Mouse (Mus musculus) stomach, embryonic 14.5 days (tissue): ENCODE data around the gene Kcnd3. TPM values are rescaled to one million over a fixed set of nuclear protein-coding genes. Genes with fewer than 3 reads are reported as not detected.

Source experiments
- ATAC-seq: fragments of 200-750 bp; cut with Nextera tagmentation; 2 replicates; pipeline ENCODE4 v1.8.0; 2017; ENCODE audit warnings: low read depth, moderate TSS enrichment; ENCODE audit not compliant: insufficient number of reproducible peaks, insufficient read depth, low FRiP score
- H3K27ac ChIP-seq: fragments of 300-500 bp; sonication (generic); 2 replicates; pipeline ENCODE4 v1.5.1; 2014; ENCODE audit warnings: mild to moderate bottlenecking, low read length, moderate library complexity, mixed read lengths
- H3K27me3 ChIP-seq: fragments of 300-500 bp; sonication (generic); 2 replicates; pipeline ENCODE4 v1.6.1; 2014; ENCODE audit warnings: low read length, control low read depth, mixed read lengths; ENCODE audit not compliant: control insufficient read depth, insufficient read depth
- H3K36me3 ChIP-seq: fragments of 300-500 bp; sonication (generic); 2 replicates; pipeline ENCODE4 v1.6.1; 2014; ENCODE audit warnings: mild to moderate bottlenecking, control low read depth, low read length, moderate library complexity, mixed read lengths; ENCODE audit not compliant: control insufficient read depth, insufficient read depth
- H3K4me1 ChIP-seq: fragments of 300-500 bp; sonication (generic); 2 replicates; pipeline ENCODE4 v1.6.1; 2014; ENCODE audit warnings: low read length, control low read depth, mixed read lengths; ENCODE audit not compliant: control insufficient read depth, insufficient read depth
- H3K4me2 ChIP-seq: fragments of 300-500 bp; sonication (generic); replicated peaks from 2 replicates; pipeline ENCODE4 v1.6.1; 2014; ENCODE audit warnings: low read depth, low read length, control low read depth
- H3K4me3 ChIP-seq: fragments of 300-500 bp; sonication (generic); 2 replicates; pipeline ENCODE4 v1.5.1; 2014; ENCODE audit warnings: low read depth, low read length, control low read depth
- H3K9ac ChIP-seq: fragments of 300-500 bp; sonication (generic); replicated peaks from 2 replicates; pipeline ENCODE4 v1.6.1; 2014; ENCODE audit warnings: low read depth, mild to moderate bottlenecking, control low read depth, low read length, moderate library complexity, mixed read lengths
- H3K9me3 ChIP-seq: fragments of 300-500 bp; sonication (generic); 2 replicates; pipeline ENCODE4 v1.6.1; 2016; ENCODE audit warnings: low read depth, low read length, control low read depth; ENCODE audit not compliant: control insufficient read depth
- WGBS: fragments of 180-500 bp; shearing (Covaris S2); extraction: QIAGEN DNeasy Blood & Tissue Kit; methylation state at CpG from one replicate; pipeline ENCODE4 v1.1.7; 2014; 5-methylcytosine and 5-hydroxymethylcytosine counted together
- polyA plus RNA-seq: library from polyadenylated mRNA; unstranded; fragments of >200 nt; fragmentation: Nextera tagmentation; extraction: Ambion mirVana; gene quantifications from 2 replicates; pipeline ENCODE4 v1.2.1, GENCODE M21; 2014

Kcnd3 gene
- polyA plus RNA-seq, 1 experiment from 2014 or later = 14.4 TPM

DNA sequence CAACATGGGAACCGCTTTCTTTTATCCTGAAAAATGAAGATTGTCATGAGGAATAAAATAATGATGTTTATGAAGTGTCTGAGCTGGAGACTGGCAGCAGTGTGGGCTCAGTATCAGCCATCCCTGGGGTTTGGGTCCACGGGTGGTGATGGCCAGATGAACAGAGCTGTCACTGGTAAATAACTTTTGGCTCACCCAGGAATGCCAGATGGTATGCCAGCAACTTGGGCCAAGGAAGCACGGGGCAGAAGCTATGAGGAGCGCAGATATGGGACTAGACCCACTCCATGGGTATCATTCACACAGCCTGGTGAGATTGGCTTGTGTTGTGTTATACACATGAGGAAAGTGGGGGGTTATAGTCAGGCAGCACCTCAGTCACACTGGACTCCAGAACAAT lies 26.7 kb downstream of the Kcnd3 start:
- no peak for ATAC-seq
- no peaks in the 10 kb centered on the region for H3K36me3 ChIP-seq
- H3K9ac ChIP-seq = no peak overlapping the region
- H3K27ac ChIP-seq = no peak overlapping the region
- no peak overlapping the region for H3K4me3 ChIP-seq
- WGBS = 83% methylated on average over 4 of the region's 4 CpGs
- peaks cover 3% of the 10 kb centered on the region; the same call in 1 of the 2 replicates for H3K4me1 ChIP-seq
- H3K27me3 ChIP-seq = no peaks in the 10 kb centered on the region
- no peaks in the 10 kb centered on the region for H3K9me3 ChIP-seq
- H3K4me2 ChIP-seq = no peak overlapping the region

DNA sequence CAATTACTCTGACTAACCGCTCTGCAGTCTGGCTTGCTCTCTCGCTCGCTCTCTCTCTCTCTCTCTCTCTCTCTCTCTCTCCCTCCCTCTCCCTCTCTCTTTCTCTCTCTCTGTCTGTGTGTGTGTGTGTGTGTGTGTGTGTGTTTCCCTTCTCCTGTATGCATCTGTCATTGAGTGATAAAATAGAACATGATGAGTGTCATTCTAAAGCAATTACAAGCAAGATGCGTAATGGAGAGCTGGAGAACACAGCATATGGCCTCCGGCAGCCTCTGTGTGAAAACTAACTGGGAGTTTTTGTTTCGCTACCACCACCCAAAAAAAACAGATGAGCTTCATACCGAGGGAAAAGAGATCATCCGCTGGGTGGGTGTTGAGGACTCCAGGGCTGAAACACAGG lies 29.3 kb downstream of the Kcnd3 start:
- Histone ChIP-seq H3K4me1 (peaks cover 3% of the 10 kb centered on the region; the same call in 1 of the 2 replicates), H3K9me3 (no peaks in the 10 kb centered on the region), H3K27ac (no peak overlapping the region), H3K4me3 (no peak overlapping the region), H3K4me2 (no peak overlapping the region), H3K36me3 (no peaks in the 10 kb centered on the region), H3K9ac (no peak overlapping the region), H3K27me3 (no peaks in the 10 kb centered on the region)
- no peak for ATAC-seq
- 63% methylated on average over 8 of the region's 8 CpGs for WGBS

DNA sequence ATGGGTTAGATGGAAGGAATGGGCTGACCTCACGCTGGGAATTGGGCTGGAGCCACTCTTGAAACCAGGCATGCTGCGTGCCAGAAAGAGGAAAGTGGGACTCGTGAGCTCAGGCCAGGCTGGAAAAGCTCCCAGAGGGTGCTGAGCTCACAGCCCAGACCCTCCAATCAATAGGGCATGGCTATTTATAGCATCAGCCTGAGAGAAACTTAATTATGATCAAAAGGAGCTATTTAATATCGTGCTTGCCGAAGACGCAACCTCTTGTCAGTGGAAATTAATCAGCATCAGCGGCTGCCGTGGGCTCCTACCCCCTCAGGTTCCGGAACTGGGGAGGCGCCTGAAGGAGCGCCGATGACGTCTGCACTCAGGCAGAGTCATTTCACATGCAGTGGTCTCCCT lies 31.5 kb downstream of the Kcnd3 start:
- no peak overlapping the region for H3K4me3 ChIP-seq
- H3K9me3 ChIP-seq = no peaks in the 10 kb centered on the region
- no peak overlapping the region for H3K27ac ChIP-seq
- ATAC-seq = no peak
- WGBS = 66% methylated on average over 13 of the region's 13 CpGs
- H3K4me1 ChIP-seq = peaks cover 3% of the 10 kb centered on the region; the same call in 1 of the 2 replicates
- no peak overlapping the region for H3K9ac ChIP-seq
- no peaks in the 10 kb centered on the region for H3K27me3 ChIP-seq
- H3K4me2 ChIP-seq = no peak overlapping the region
- no peaks in the 10 kb centered on the region for H3K36me3 ChIP-seq

DNA sequence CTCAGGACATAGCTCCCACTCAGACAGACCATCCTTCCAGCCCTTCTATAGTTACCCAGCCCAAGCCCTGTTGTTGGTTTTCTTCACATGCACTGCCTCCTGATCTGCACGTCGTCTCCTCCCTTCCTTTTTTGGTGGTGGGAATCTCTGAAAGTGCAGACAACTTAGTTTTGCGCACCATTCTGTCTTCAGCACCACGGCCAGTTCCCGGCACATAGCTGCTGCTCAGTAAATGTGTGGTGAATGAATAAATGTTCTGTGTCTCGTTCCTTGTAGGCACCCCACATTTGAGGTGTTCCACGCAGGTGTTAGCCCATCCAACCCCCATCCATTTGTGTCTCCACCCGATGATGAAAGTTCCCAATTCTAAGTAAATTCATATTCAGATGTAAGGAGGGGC lies 35.0 kb downstream of the Kcnd3 start:
- Histone ChIP-seq H3K9ac (no peak overlapping the region), H3K9me3 (no peaks in the 10 kb centered on the region), H3K27ac (no peak overlapping the region), H3K4me2 (no peak overlapping the region), H3K4me3 (no peak overlapping the region), H3K36me3 (no peaks in the 10 kb centered on the region), H3K27me3 (no peaks in the 10 kb centered on the region), H3K4me1 (peaks cover 4% of the 10 kb centered on the region; the same call in 1 of the 2 replicates)
- ATAC-seq = no peak
- WGBS = 36% methylated on average over 8 of the region's 8 CpGs

DNA sequence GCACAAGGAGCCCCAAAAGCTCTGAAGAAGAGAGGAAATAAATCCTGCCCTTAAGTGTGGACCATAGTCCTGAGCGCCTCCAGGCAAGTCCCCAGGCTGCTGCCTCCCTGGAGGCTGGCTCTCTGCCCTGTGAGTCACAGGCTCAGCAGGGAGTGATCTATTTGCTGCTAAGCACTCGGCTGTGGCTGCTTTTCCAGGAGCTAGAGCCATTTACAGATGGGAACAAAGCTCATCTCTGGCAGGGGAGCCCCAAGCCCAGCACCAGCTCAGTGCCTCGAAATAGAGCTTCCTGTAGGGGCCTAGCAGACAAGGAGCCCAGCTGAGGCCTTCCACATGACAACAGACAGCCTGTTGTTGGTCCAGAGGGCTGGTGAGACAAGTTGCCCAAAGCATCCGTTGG lies 37.5 kb downstream of the Kcnd3 start:
- Histone ChIP-seq H3K4me1 (peaks cover 4% of the 10 kb centered on the region; the same call in 1 of the 2 replicates), H3K4me3 (no peak overlapping the region), H3K27ac (no peak overlapping the region; the same call in 1 of the 2 replicates), H3K9ac (no peak overlapping the region), H3K27me3 (no peaks in the 10 kb centered on the region), H3K36me3 (no peaks in the 10 kb centered on the region), H3K4me2 (no peak overlapping the region), H3K9me3 (no peaks in the 10 kb centered on the region)
- WGBS = 23% methylated on average over 4 of the region's 4 CpGs
- ATAC-seq = no peak

DNA sequence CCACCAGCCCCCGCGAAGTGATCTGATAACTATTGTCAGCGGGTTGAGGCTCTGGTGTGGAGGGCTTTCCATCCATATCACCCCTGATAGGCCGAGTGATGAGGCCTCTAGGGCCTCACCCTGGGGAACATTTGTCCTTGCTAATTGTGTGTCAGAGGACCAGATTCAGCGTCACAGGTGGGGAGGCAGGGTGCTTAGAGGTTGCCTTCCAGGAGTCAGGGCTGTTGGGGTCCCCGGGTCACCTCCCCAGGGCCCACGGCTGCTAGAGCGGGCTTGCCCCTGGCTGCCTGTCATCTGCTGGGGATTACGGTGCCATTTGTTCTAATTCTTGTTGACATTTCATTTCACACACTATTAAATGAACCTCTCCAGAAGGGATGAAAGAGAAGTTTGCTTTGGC lies 42.8 kb downstream of the Kcnd3 start:
- H3K9ac ChIP-seq = no peak overlapping the region

DNA sequence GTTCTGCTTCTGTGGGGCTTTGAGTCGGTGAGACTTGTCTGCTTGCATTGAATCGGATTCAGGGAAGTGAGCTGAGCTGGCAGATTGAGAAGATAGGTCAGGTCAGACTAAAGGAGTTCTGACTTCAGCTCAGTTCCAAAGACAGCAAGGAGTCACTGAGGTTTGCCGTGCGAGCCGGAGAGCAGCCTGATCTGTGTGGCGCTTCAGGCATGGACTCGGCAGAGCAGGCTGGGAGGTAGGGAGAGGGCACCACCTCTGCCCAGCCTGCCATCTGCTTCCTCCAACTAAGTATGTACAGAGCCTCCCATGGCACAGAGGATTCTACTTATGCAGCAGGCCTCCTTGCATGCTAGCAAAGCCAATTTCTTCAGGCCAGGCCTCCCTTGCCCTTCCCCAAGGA lies 44.1 kb downstream of the Kcnd3 start:
- no peaks in the 10 kb centered on the region for H3K9me3 ChIP-seq
- no peak overlapping the region for H3K4me2 ChIP-seq
- no peaks in the 10 kb centered on the region for H3K27me3 ChIP-seq
- no peak for ATAC-seq
- no peaks in the 10 kb centered on the region for H3K4me1 ChIP-seq
- WGBS = 80% methylated on average over 7 of the region's 7 CpGs
- no peak overlapping the region for H3K9ac ChIP-seq
- H3K4me3 ChIP-seq = no peak overlapping the region
- no peak overlapping the region for H3K27ac ChIP-seq
- H3K36me3 ChIP-seq = no peaks in the 10 kb centered on the region

More for the DNA sequence above, 42.8 kb downstream of the Kcnd3 start:
- WGBS = 37% methylated on average over 9 of the region's 9 CpGs
- Histone ChIP-seq H3K27ac (no peak overlapping the region), H3K36me3 (no peaks in the 10 kb centered on the region), H3K4me3 (no peak overlapping the region), H3K4me1 (0 out of 2 replicates have a peak, but pooled peaks cover under 1% of the 10 kb centered on the region), H3K4me2 (no peak overlapping the region), H3K9me3 (no peaks in the 10 kb centered on the region), H3K27me3 (no peaks in the 10 kb centered on the region)
- no peak for ATAC-seq

DNA sequence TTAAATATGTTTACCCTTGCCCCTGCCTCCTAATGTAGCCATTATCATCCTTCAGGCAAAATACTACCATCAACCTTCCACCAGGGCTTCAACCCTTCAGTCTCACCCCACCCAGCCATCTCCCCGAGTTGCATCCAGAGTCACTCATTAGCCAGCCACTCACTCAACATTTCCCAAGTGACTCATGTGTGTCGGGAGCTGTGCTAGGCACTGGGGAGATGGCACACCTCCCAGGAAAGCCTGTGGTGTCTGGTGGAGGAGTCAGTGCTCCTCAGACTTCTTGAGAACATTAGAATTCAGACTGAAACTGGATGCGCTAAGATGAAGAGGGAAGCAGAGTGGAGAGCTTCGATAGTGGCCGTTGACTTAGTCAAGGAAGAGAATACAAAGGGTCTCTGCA lies 44.8 kb downstream of the Kcnd3 start:
- Histone ChIP-seq H3K27me3 (no peaks in the 10 kb centered on the region), H3K4me2 (no peak overlapping the region), H3K9ac (no peak overlapping the region), H3K9me3 (no peaks in the 10 kb centered on the region), H3K4me1 (no peaks in the 10 kb centered on the region), H3K4me3 (no peak overlapping the region), H3K27ac (no peak overlapping the region), H3K36me3 (no peaks in the 10 kb centered on the region)
- ATAC-seq = no peak
- WGBS = 88% methylated on average over 5 of the region's 5 CpGs

DNA sequence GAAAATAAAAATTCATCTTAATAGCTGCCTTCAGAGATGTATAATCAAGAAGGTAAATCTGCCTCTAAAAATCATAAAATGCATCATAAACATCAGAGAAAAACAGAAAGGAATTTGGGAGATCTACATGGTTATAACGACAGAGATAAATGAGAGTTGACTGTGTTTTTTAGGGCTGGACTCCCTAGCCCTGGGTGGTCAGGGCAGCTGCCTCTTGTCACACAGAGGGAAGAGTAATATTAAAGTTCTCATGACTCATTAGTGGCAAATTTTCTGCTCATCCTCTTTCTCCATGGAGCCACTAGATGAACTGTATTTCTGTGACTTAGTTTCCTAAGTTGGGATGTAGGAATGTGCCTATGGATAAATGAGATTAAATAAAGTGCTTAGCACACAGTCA lies 48.9 kb downstream of the Kcnd3 start:
- Histone ChIP-seq H3K9ac (no peak overlapping the region), H3K27me3 (no peaks in the 10 kb centered on the region), H3K4me3 (no peak overlapping the region), H3K4me2 (no peak overlapping the region), H3K4me1 (no peaks in the 10 kb centered on the region), H3K27ac (no peak overlapping the region), H3K9me3 (no peaks in the 10 kb centered on the region), H3K36me3 (no peaks in the 10 kb centered on the region)
- no peak for ATAC-seq
- WGBS = 73% methylated on average over 1 of the region's 1 CpGs
